Mouse (Mus musculus) cerebellum, adult 11-12 months (tissue): ENCODE results near the gene Ugt1a9.
"Not testable (repeated sequence)": the region's sequence is repeated elsewhere in the genome, so short reads cannot be mapped to it uniquely, and the experiment has no call there.

Experiments
- DNase-seq: peaks from one replicate; pipeline ENCODE4 v3.0.0; 2022

Ugt1a9 gene

DNA sequence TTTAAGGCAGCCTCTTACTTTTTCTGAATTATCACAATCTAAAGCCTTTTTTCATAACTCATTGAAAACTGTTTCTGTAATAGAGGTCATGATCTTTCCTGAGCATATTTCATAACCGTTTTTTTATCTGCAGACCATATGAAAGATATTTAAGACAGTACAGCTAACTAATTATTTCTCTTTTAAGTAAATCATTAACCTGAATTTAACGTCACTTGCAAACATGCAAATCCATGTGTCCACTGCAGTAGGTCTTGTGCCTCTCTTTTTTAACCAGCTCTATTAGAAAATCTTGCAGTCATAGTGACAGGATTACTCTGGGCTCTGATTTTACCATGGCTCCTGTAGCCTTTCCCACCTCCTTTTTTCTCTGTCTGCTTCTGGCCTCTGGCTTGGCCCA, at the start of gene Ugt1a9:
TSS of gene Ugt1a9 (plus strand) at position 306 of the 400 bp plus-strand sequence.
- no peak for DNase-seq

DNA sequence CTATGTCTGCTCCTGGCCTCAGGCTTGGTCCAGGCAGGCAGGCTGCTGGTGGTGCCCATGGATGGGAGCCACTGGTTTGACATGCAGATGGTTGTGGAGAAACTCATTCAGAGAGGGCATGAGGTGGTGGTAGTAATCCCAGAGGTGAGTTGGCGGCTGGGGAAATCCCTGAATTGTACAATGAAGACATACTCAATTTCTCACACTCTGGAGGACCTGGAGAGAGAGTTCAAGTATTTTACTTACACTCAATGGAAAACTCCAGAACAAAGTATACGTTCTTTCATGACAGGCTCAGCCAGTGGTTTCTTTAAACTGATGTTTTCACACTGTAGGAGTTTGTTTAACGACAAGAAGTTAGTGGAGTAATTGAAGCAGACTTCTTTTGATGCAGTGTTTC, 45.4 kb upstream of the Ugt1a9 start:
- not testable (repeated sequence) for DNase-seq

DNA sequence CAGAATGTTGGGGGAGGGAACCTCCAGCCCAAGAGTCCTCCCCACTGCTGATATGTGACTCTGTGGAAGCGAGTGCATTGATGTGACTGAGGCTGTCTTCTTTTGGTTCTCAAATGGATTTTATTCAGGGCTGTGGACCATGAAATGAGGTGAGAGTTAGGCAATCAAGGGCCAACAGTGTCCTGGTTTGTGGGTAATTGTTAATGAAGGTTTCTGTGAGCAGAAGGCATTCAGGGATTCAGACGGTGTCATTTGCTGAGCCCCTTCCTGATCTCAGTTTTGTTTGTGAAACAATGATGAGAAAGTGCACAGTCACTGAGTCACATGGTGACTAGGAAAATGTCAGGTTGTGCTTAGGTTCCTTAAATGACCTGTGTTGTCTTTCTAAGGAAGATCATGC, 27.6 kb upstream of the Ugt1a9 start:
- not testable (repeated sequence) for DNase-seq

DNA sequence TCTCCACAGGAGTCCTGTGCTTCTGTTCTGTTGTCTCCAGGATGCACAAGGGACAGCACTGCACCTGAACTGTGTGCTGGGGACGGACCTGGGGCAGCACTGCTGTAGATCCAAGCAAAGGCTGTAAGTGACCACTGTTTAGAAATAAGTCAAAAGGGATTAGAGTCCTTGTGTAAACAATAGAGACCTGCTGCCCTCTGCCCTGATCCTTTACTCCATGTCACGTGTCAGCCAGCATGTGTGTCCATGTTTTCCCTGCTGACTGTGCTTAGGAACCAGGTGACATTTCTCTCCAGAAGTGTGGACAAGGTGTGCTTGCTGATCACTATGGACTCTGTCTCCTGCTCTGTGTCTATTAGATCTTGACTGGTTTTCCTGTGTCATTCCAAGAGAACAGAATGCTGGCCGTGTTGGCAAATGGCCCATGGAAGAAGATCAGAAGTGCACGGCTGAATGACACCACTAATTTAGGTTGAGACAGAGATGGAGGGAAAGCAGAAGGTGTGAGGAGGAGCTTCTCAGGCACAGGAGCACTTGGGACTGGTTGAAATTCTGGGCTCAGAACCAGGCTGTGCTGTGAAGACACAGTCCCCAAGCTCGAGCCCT, 25.7 kb upstream of the Ugt1a9 start:
- DNase-seq: peak; percentile 18

DNA sequence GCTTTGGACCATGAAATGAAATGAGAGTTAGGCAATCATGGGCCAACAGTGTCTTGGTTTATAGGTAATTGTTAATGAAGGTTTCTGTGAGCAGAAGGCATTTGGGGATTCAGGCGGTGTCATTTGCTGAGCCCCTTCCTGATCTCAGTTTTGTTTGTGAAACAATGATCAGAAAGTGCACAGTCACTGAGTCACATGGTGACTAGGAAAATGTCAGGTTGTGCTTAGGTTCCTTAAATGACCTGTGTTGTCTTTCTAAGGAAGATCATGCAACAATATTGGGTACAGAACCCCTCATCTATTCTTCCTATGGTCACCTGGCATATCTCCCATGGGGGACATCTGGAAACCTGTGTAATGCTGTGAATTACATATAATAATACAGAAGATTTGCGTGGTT, 23.2 kb upstream of the Ugt1a9 start:
- not testable (repeated sequence) for DNase-seq

DNA sequence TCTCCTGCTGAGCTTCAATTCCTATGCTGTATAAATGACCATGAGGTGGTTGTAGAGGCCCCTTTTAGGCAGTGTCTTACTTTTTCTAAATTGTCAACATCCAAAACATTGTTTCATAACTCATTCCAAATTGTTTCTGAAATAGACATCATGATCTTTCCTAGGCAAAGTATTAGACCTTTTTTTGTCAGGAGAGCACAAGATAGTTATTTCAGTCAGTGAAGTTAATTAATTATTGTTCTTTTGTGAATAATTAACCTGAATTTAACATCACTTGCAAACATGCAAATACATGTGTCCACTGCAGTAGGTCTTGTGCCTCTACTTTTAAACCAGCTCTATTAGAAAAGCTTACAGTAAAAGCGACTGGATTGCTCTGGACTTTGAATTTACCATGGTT, 15.5 kb upstream of the Ugt1a9 start, which contains the start of gene Ugt1a10:
TSS of gene Ugt1a10 (plus strand) at position 301 of the 400 bp plus-strand sequence.
- DNase-seq: no peak

DNA sequence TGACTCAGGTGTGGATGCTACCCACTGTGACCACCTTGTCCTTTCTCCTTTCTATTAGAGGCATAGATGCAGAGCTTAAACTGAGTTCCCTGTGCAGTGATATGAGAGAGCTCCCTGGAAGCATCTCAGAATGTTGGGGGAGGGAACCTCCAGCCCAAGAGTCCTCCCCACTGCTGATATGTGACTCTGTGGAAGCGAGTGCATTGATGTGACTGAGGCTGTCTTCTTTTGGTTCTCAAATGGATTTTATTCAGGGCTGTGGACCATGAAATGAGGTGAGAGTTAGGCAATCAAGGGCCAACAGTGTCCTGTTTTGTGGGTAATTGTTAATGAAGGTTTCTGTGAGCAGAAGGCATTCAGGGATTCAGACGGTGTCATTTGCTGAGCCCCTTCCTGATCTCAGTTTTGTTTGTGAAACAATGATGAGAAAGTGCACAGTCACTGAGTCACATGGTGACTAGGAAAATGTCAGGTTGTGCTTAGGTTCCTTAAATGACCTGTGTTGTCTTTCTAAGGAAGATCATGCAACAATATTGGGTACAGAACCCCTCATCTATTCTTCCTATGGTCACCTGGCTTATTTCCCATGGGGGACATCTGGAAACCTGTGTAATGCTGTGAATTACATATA, 4.0 kb upstream of the Ugt1a9 start:
- not testable (repeated sequence) for DNase-seq

DNA sequence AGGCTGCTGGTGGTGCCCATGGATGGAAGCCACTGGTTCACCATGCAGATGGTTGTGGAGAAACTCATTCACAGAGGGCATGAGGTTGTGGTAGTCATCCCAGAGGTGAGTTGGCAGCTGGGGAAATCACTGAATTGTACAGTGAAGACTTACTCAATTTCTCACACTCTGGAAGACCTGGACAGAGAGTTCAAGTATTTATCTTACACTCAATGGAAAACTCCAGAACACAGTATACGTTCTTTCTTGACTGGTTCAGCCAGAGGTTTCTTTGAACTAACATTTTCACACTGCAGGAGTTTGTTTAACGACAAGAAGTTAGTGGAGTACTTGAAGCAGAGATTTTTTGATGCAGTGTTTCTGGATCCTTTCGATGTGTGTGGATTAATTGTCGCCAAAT, 302 bp downstream of the Ugt1a9 start:
- DNase-seq: no peak

DNA sequence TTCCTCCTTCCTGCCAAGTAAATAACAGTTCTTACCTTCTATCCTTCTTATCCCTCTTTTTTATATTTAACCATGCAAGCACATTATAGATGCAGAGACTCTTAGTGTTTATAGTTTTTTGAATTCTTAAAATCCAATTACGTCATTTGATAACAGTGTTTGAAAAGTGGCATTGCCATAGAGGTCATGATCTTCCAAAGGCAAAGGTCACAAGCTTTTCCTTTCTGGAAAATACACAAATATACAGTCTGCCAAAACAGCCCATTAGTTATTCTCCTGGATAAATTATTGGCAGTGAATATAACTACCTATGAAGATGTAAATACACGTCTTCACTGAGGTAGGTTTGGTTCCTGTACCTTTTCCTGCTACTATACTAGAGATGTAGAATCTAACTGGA, 3.9 kb downstream of the Ugt1a9 start:
- no peak for DNase-seq

DNA sequence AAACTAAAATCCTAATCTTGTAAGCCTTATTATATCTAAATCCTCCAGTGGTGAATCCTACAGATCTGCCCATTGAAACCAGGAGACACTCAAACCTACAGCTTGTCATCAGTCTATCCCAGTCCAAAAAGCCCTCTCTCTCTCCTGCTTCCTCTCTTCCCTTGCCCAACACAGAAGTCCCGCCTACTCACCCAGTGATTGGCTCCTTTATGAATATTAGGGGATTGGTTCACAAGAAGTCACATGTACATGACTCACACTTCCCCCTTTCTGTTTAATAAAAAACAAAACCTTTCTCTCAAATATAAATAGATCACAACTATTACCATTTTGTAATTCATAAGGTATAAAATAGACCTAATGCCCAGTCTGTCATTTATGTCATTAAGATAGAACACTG, 6.5 kb downstream of the Ugt1a9 start:
- DNase-seq: no peak

DNA sequence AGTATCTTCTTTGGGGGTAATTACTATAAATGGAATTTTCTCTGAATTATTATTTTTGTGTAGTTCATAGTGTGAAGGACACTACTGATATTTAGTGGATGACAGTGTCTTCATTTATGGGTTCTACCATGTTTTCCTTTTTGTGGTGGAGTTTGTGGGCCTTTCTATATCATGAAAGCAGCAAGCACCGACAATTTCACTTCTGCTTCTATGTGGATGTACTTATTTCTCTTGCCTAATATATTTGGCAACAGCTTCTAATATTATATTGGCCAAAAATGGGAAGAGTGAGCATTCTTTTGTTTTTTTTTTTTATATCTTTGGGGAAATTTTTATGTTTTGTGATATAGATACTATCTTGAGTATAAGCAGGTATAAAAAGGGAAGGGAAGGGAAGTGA, 11.1 kb downstream of the Ugt1a9 start:
- no peak for DNase-seq

DNA sequence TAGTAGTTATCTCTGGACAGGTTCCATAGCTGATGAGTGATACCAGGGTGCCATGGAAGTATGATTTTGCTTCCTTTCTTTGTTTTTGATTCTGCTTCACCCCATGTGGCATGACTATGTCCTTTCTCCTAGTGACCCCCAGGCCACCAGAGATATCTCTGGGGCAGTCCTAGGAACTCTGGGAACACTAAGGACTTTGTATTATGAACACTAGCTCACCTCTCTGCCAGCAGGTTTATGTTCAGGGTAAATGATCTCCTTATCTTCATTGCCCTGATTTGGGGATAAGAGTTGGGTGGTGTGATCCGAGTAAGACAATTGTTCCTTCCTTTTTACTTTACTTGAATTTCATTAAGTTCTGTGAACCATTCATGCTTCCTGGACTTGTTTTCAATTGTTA, 15.5 kb downstream of the Ugt1a9 start:
- DNase-seq: no peak

DNA sequence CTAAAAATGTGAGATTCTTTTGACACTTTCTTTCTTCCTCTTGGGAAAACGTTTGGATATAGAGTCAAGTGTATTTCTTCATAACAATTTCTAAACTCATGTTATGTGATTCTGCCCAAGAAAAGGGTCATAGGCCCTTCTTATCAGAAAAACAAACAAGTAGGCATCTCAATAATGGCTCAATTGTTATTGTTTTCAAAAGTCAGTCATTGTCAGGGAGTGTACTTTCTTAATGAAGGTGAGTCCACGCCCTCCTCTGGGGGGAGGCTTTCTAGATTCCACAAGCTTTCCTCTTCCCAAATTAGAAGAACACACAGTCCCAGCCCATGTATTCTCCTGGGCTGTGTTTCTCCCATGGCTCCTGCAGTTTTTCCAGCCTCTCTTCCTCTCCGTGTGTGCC, 16.9 kb downstream of the Ugt1a9 start, which contains the start of gene Ugt1a8:
TSS of gene Ugt1a8 (plus strand) at position 301 of the 400 bp plus-strand sequence.
- DNase-seq: no peak

DNA sequence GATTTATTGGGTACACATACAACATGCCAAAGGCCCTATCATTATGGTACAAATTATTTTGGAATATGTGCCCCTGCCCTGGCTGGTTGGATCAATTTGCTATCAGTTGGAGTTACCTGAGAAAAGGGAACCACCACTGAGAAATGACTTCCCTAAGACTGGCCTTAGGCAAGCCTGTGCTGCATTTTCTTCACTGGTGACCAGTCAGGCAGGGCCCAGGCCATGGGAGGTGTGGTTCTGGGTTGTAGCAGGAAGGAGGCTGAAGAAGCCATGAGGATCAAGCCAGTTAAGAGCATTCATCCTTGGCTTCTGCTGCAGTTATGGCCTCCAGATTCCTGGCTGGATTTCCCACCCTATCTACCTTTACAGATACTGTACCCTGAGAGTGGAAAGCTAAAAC, 21.7 kb downstream of the Ugt1a9 start:
- no peak for DNase-seq

DNA sequence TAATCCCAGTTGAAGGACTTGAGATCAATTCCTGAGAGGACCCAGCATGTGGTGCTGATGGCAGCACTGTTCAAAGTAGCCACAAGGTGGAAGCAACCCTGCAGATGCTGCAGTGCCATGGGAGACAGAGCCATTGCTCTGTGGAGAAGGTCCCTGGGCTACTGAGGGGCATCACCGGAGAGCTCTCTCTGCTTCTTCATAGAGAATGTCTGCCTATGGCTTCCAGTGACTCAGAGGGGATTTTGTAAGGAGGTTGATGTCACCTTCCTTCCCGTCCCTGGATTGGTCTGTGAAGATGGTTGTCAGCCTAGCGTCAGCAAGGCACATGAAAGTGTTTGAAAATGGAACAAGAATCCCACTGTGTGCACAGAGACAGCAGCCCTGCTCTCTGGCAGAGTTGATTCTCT, 23.7 kb downstream of the Ugt1a9 start:
- DNase-seq: not testable (repeated sequence)

DNA sequence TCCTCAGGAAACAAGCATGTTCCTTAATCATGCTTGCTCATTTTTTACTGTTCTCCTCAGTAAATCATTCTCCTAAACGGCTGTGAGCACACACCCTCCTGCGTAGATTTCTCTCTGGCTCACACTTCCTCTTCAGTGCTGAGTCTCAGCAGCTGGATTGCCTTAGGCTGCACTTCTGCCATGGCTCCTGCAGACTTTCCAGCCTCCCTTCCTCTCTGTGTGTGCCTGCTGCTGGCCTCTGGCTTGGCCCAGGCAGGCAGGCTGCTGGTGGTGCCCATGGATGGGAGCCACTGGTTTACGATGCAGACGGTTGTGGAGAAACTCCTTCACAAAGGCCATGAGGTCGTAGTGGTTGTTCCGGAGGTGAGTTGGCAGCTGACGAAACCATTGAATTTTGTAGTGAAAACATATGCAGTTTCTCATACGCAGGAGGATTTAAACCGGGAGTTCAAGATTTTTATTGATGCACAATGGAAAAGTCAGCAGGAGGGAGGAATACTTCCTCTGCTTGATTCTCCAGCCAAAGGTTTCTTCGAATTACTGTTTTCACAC, 24.4 kb downstream of the Ugt1a9 start, which contains the start of gene Ugt1a7c:
TSS of gene Ugt1a7c (plus strand) at position 122 of the 552 bp plus-strand sequence.
- no peak for DNase-seq

DNA sequence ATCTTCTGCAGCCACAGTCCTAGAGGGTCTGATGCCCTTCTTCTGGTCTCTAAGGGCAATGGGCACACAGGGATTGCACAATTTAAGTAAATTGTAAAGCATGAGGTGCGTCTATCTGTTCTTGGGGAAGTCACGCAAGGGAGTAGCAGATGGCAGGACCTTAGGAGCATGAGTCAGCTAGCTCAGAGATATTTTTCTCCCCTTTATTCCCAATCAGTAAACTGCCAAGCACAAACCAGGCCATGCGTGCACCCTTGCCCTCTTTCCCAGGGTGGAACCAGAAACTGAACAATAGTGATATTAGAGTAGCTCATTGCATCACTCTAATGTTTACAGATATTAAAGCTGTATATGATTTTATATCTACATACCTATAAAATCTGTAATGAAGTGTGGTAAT, 27.9 kb downstream of the Ugt1a9 start:
- not testable (repeated sequence) for DNase-seq

DNA sequence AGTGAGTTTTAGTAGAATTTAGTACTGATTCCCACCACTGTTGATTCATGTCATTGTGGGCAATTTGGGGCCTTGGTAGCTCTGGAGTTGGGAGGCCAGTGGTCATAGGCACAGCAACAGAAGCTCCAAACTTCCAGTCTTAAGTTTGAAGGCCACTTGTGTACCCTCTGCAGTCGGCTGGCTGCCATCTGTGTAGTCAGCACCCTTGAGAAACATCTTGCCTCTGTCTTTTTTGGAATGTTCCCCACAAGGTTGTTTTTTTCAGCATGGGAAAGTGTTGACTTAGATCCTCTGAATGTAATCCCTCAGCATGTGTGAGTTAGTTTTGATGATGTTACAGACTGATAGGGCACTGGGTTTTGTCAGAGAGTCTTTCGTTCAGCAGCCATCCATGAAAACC, 29.1 kb downstream of the Ugt1a9 start:
- DNase-seq: not testable (repeated sequence)

DNA sequence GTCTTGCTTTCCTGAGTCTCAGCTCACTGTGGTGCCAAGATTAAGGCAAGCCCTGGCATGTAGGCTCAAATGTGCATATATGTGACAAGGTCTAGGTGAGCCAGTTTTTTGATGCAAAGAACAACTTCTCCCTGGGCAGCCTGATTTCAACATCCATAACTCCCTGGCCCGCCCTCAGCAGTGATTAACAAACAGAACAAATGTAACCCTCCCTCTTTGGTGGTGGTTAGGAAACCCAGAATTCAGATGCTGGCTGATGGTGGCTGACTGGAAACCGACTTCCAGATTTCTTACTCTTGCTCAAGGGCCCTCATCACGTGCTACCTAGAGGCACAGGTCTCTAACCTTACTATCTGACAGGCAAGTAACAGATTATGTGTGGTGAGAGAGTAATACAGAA, 32.4 kb downstream of the Ugt1a9 start, which contains the start of gene Ugt1a6b:
TSS of gene Ugt1a6b (plus strand) at position 234 of the 400 bp plus-strand sequence.
- DNase-seq: not testable (repeated sequence)

DNA sequence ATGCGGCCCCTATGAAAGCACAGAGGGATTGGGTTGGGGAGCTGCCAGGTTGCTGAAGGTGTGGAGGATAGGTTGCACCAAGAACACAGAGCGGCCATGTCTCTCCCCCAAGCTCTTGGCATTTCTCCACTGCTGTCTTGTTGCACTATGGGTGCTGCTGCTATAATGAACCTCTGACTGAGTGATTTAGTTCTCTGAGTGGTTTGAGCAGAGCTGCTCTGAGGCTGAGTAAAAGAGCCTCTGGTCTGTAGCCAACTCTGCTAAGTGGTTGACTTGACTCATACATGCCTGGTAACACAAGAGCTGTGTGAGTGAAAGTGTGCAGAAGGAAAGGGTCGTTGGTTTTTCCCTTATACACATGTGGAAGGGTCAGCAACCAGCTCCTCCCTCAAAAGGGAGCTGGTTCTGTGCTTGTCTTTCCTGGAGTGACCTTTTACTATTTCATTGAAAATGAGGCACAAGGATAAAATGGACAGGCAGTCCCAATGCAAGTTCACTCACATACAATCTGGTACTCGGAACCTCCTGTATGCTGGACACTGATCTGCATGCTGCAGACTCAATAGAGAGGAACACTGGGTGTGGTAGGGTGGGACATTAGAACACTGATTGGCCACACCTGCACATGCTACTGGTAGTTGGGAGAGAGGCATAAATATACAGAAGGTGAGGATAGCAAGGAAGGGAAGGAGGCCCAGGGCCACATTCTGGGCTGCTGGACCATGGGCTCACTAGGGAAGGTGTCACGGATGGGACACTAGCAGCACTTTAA, 33.3 kb downstream of the Ugt1a9 start:
- DNase-seq: not testable (repeated sequence)

DNA sequence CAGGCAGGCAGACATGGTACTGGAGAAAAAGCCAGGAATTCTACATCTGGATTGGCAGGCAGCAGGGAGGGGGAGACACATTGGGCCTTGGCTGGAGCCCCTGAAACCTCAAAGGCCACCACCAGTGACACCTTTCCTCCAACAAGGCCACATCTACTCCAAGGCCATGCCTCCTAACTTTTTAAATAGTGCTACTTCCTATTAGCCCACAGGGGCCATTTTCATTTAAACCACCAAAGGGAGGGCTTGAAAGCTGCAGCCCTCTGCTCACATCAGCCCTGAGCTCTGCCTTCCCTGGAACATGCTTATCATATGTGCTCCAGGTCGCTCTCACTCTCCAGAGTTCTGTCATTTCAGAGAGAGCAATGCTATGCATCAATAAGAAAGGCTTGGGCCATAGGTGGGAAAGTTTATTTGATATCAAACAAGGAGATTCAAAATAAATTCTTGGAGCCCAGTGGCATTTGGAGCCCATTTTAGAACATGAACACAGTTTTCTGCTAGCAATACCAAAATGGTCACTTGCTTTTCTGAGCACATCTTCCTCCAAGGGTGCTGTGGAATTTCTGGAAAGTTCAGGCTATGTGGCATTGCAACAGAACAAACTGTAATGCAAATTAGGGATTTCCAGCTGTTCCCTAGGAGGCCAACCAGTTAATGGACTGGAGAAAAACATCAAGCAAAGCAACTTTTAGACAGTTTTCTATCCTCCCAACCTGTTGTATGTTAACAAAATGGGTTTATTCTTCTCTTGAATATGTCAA, 34.2 kb downstream of the Ugt1a9 start:
- no peak for DNase-seq

DNA sequence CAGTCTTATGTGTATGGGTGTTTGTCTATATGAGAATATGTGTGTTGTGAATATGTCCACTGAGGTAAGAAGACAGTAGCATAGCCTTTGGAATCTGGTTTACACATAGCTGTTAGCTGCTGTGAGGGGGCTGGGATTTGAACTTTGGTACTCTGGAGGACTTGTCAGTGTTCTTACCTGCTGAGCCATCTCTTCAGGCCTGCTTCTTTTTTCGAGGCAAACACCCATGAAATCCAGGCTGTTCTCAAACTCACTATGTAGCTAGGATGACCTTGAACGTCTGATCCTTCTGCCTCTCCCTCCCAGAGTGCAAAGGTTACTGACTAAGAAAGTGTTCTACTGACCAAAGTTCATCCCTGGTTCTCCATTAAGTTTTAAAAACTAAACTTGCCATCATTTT, 35.1 kb downstream of the Ugt1a9 start:
- DNase-seq: no peak
